Mouse (Mus musculus): Measurements from ENCODE around the gene Hist1h2bh. TPM values are rescaled to one million over a fixed set of nuclear protein-coding genes. Genes with fewer than 3 reads are reported as not detected.
A peak's percentile ranks its signal among the peaks of the same experiment; 100 is the strongest.

Hist1h2bh gene
- polyA plus RNA-seq, 1 experiment from 2014 or later = not detected

DNA sequence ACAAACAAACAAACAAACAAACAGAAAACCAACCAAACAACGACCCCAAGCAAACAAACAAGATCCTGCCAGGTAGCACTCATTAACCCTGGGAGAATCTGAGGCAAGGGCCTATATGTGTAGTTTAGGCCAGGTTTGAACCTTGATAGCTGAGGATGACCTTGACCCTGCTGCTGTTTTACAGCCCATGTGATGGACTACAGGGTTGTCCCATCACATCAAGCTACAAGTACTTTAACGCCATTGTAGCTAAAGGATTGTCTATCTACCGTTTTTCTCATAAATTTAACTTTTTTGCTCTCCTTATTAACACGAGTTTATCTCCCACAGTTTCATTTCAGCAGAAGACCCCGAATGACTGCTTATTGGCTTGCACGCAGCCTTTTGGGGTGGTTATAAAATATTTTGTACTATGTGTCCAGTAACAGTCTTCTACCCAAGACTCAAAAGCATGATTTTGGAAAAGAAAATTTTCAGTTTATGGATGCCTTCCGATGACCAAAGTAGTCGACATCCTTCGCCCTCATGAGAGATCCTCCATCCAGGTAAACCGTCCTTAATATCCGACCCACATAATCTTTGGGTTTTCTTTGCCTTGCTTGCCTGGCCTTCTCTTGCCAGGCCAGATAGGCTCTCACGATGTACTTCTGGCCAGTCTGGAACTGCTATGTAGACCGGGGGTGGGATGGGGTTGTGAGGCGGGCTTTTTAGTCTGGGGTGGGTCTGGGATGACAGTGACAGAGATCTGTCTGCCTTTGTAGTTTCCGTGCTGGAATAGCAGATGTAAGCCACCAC, 27.2 kb downstream of the Hist1h2bh start:
- no peaks in the 10 kb centered on the region for H3K27me3 ChIP-seq (ENCODE audit: control insufficient read depth, insufficient read depth, low read length)
- no peaks in the 10 kb centered on the region for H3K36me3 ChIP-seq (replicated peaks; ENCODE audit: control insufficient read depth, insufficient read depth)
- no peak overlapping the region for H3K27ac ChIP-seq
- peak overlapping the region; percentile 41; the same call in 1 of the 2 replicates for H3K9ac ChIP-seq
- H3K9me3 ChIP-seq (ENCODE audit: control insufficient read depth, low read length) = no peaks in the 10 kb centered on the region
- H3K4me2 ChIP-seq (replicated peaks) = peak overlapping the region; percentile 89
- ATAC-seq (ENCODE audit: low FRiP score) (no peak), DNase-seq (ENCODE audit: low spot score) (no peak)
- H3K4me1 ChIP-seq (replicated peaks; ENCODE audit: control insufficient read depth, insufficient read depth, low read length) = 0 out of 2 replicates have a peak, but pooled peaks cover 6% of the 10 kb centered on the region
- WGBS = 55% methylated on average over 15 of the region's 15 CpGs
- H3K4me3 ChIP-seq (replicated peaks; ENCODE audit: low read length) = peak overlapping the region; percentile 46

DNA sequence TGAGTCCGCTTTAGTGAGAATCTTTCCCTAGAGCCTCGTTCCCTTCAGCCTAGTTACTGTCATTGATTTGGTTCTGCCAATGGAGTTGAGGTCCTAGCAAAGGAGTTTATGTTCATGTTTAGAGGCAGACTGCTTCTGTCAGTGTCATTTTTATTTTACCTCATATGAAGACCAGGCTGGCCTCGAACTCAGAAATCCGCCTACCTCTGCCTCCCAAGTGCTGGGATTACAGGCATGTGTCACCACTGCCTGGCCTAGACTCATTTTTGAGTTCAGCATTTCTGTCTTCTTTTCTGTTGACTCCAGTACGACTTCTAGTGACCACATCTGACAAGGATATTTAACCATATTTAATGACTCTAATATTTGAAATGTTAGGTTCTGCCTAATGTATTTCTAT, 27.9 kb downstream of the Hist1h2bh start:
- Histone ChIP-seq H3K9ac (no peak overlapping the region), H3K4me1 (replicated peaks; ENCODE audit: control insufficient read depth, insufficient read depth, low read length) (0 out of 2 replicates have a peak, but pooled peaks cover 6% of the 10 kb centered on the region), H3K27me3 (ENCODE audit: control insufficient read depth, insufficient read depth, low read length) (no peaks in the 10 kb centered on the region), H3K4me3 (replicated peaks; ENCODE audit: low read length) (no peak overlapping the region), H3K4me2 (replicated peaks) (no peak overlapping the region), H3K9me3 (ENCODE audit: control insufficient read depth, low read length) (no peaks in the 10 kb centered on the region), H3K27ac (no peak overlapping the region), H3K36me3 (replicated peaks; ENCODE audit: control insufficient read depth, insufficient read depth) (no peaks in the 10 kb centered on the region)
- DNase-seq (ENCODE audit: low spot score) (no peak), ATAC-seq (ENCODE audit: low FRiP score) (no peak)
- 85% methylated on average over 5 of the region's 5 CpGs for WGBS

DNA sequence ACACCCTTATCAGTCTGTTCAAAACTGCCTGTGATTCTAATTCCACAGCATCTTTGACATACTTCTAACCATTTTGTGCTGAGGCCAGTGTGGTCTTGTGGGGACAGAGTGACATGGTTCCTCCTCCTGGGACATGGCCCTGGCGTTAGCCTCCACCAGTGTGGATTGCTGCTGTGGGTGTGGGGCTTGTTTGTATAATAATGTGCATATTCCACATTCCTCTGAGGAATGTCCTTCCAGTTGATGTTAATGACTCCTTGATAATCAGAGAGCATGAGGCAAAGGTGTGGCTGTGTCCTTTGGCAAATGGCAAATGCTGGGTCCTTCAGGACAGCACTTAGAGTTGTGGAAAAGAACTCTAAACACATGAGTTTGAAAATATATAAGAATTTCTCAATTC, 29.7 kb downstream of the Hist1h2bh start:
- 85% methylated on average over 1 of the region's 1 CpGs for WGBS
- Histone ChIP-seq H3K9ac (no peak overlapping the region), H3K9me3 (ENCODE audit: control insufficient read depth, low read length) (no peaks in the 10 kb centered on the region), H3K4me3 (replicated peaks; ENCODE audit: low read length) (no peak overlapping the region), H3K36me3 (replicated peaks; ENCODE audit: control insufficient read depth, insufficient read depth) (no peaks in the 10 kb centered on the region), H3K4me1 (replicated peaks; ENCODE audit: control insufficient read depth, insufficient read depth, low read length) (0 out of 2 replicates have a peak, but pooled peaks cover 6% of the 10 kb centered on the region), H3K27me3 (ENCODE audit: control insufficient read depth, insufficient read depth, low read length) (no peaks in the 10 kb centered on the region), H3K27ac (no peak overlapping the region), H3K4me2 (replicated peaks) (no peak overlapping the region)
- no peak for DNase-seq (ENCODE audit: low spot score)
- no peak for ATAC-seq (ENCODE audit: low FRiP score)

DNA sequence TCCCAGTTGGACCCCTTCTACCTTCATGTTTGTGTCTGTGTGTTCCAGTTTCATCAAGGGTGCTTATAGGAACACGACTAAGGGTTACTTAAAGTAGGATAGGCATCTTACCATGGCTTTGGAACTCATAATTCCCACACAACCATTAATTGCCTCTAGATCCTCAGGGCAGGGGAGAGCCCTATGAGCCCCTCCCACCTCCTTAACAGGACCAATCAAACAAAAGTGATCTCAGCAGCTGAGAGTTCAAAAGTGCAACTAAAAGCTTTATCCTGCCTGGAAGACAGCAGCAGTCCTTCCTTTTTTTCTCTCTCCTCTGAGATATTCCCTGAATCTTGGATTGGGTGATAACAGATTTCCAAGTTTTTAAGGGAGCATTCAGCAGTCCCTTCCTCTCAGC, 33.1 kb downstream of the Hist1h2bh start:
- WGBS = 53% methylated on average over 1 of the region's 1 CpGs
- 0 out of 2 replicates have a peak, but pooled peaks cover 5% of the 10 kb centered on the region for H3K27me3 ChIP-seq (ENCODE audit: control insufficient read depth, insufficient read depth, low read length)

DNA sequence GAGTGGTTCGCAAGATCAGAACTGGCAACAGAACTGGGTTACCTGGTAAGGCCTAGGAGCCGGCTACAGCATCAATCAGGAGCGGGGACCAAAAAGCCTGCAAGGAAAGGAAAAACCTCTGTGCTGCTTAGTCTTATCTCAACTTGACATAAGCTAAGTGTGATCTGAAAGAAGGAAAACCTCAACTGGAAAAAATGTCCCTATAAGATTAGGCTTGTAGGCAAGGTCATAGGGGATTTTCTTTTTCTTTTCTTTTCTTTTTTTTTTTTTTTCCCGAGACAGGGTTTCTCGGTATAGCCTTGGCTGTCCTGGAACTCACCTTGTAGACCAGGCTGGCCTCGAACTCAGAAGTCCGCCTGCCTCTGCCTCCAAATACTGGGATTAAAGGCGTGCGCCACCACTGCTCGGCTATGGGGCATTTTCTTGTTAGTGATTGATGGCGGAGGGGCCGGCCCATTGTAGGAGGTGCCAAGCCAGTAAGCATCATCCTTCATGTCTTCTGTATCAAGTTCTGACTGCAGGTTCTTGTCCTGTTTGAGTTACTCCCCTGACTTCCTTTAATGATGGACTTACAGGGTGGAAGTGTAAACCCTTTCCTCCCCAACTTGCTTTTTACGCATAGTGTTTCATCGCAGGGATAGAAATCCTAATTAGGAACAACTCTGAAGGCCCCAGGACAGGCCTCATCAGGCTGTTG, 36.2 kb downstream of the Hist1h2bh start:
- Histone ChIP-seq H3K9me3 (ENCODE audit: control insufficient read depth, low read length) (no peaks in the 10 kb centered on the region), H3K27ac (no peak overlapping the region), H3K4me3 (replicated peaks; ENCODE audit: low read length) (no peak overlapping the region), H3K27me3 (ENCODE audit: control insufficient read depth, insufficient read depth, low read length) (0 out of 2 replicates have a peak, but pooled peaks cover 8% of the 10 kb centered on the region), H3K9ac (no peak overlapping the region), H3K4me2 (replicated peaks) (0 out of 2 replicates have a peak overlapping the region, but pooled peaks have one; percentile 38), H3K4me1 (replicated peaks; ENCODE audit: control insufficient read depth, insufficient read depth, low read length) (0 out of 2 replicates have a peak, but pooled peaks cover 7% of the 10 kb centered on the region), H3K36me3 (replicated peaks; ENCODE audit: control insufficient read depth, insufficient read depth) (no peaks in the 10 kb centered on the region)
- no peak for DNase-seq (ENCODE audit: low spot score)
- ATAC-seq (ENCODE audit: low FRiP score) = no peak
- WGBS = 22% methylated on average over 14 of the region's 14 CpGs

More for the DNA sequence above, 33.1 kb downstream of the Hist1h2bh start:
- Histone ChIP-seq H3K4me3 (replicated peaks; ENCODE audit: low read length) (no peak overlapping the region), H3K9ac (no peak overlapping the region), H3K4me2 (replicated peaks) (no peak overlapping the region), H3K36me3 (replicated peaks; ENCODE audit: control insufficient read depth, insufficient read depth) (no peaks in the 10 kb centered on the region), H3K4me1 (replicated peaks; ENCODE audit: control insufficient read depth, insufficient read depth, low read length) (0 out of 2 replicates have a peak, but pooled peaks cover 7% of the 10 kb centered on the region), H3K9me3 (ENCODE audit: control insufficient read depth, low read length) (no peaks in the 10 kb centered on the region), H3K27ac (no peak overlapping the region)
- DNase-seq (ENCODE audit: low spot score) (no peak), ATAC-seq (ENCODE audit: low FRiP score) (no peak)

DNA sequence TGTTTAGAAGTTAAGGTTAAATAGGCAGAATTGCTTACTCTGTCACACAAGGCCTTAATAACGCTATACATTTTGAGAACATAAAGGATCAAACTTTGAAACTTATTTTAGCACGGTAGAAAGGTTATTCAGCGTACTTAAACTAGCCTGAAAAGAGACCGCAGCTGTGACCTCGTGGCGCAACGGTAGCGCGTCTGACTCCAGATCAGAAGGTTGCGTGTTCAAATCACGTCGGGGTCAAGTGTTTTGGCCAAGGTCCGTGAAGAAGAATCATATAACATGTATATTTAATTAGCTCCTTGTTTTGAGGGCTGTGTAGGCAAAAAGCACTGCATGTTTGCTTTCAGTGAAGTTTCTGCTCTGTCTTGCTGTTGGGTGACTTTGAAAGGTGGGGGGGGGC, 36.8 kb downstream of the Hist1h2bh start:
- H3K4me2 ChIP-seq (replicated peaks) = peak overlapping the region; percentile 38
- DNase-seq (ENCODE audit: low spot score) = peak; percentile 71
- H3K36me3 ChIP-seq (replicated peaks; ENCODE audit: control insufficient read depth, insufficient read depth) = no peaks in the 10 kb centered on the region
- H3K4me3 ChIP-seq (replicated peaks; ENCODE audit: low read length) = peak overlapping the region; percentile 4
- no peak overlapping the region for H3K27ac ChIP-seq
- no peak for ATAC-seq (ENCODE audit: low FRiP score)
- H3K4me1 ChIP-seq (replicated peaks; ENCODE audit: control insufficient read depth, insufficient read depth, low read length) = 0 out of 2 replicates have a peak, but pooled peaks cover 7% of the 10 kb centered on the region
- H3K9me3 ChIP-seq (ENCODE audit: control insufficient read depth, low read length) = no peaks in the 10 kb centered on the region
- 4% methylated on average over 13 of the region's 13 CpGs for WGBS
- no peak overlapping the region for H3K9ac ChIP-seq
- H3K27me3 ChIP-seq (ENCODE audit: control insufficient read depth, insufficient read depth, low read length) = 0 out of 2 replicates have a peak, but pooled peaks cover 13% of the 10 kb centered on the region

DNA sequence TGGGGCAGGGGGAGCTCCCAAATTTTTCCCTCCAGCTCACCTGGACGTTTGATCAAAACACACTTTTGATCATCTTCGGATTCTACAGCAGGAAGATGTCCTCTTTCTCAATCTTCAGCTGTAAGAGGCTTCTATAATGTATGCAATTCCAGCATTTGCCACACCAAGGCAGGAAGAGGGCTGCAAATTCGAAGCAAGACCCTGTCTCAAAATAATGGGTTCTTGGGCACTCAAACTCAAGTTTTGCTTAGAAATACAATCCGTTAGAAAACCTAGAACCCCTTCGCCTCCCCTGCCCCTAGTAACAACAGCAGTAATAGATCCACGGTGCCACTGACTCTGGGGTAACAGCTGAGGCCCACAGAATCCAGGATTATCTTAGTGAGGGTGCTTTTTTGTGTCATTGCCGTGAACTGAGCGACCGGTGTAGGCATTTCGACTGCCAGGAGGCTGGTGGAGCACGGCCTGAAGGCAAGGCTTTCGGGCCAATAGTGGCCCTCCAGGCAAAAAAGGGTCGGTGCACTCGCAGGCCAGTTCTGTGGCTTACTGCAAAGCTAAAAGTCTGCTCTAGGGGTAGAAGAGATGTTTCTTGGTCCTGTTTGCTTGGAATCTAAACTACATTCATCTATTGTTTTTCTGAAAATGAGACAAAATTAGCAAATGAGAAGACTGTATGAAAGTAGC, 37.4 kb downstream of the Hist1h2bh start:
- no peaks in the 10 kb centered on the region for H3K36me3 ChIP-seq (replicated peaks; ENCODE audit: control insufficient read depth, insufficient read depth)
- H3K4me2 ChIP-seq (replicated peaks) = peak overlapping the region; percentile 38
- H3K27ac ChIP-seq = no peak overlapping the region
- no peaks in the 10 kb centered on the region for H3K9me3 ChIP-seq (ENCODE audit: control insufficient read depth, low read length)
- 0 out of 2 replicates have a peak, but pooled peaks cover 13% of the 10 kb centered on the region for H3K27me3 ChIP-seq (ENCODE audit: control insufficient read depth, insufficient read depth, low read length)
- no peak for DNase-seq (ENCODE audit: low spot score)
- ATAC-seq (ENCODE audit: low FRiP score) = no peak
- H3K4me1 ChIP-seq (replicated peaks; ENCODE audit: control insufficient read depth, insufficient read depth, low read length) = 0 out of 2 replicates have a peak, but pooled peaks cover 7% of the 10 kb centered on the region
- peak overlapping the region; percentile 4 for H3K4me3 ChIP-seq (replicated peaks; ENCODE audit: low read length)
- WGBS = 6% methylated on average over 14 of the region's 14 CpGs
- no peak overlapping the region for H3K9ac ChIP-seq

DNA sequence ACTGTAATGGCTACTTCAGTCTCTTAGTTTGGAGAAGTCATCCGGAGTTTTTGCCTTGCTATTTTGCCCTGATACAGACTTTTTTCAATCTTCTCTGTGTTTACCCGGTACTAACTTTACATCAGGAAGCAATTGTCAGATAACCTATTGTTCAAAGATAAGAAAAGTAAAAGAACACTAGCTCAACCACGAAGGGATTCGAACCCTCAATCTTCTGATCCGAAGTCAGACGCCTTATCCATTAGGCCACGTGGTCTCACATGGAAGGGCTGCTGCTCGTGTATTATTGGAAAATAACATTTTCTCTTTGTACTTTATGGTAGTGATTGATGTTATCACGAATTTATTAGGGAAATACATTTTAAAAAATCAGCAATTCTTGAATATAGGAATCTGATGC, 39.4 kb downstream of the Hist1h2bh start:
- Histone ChIP-seq H3K36me3 (replicated peaks; ENCODE audit: control insufficient read depth, insufficient read depth) (no peaks in the 10 kb centered on the region), H3K4me3 (replicated peaks; ENCODE audit: low read length) (no peak overlapping the region), H3K27ac (no peak overlapping the region), H3K9me3 (ENCODE audit: control insufficient read depth, low read length) (no peaks in the 10 kb centered on the region), H3K4me1 (replicated peaks; ENCODE audit: control insufficient read depth, insufficient read depth, low read length) (0 out of 2 replicates have a peak, but pooled peaks cover 7% of the 10 kb centered on the region), H3K27me3 (ENCODE audit: control insufficient read depth, insufficient read depth, low read length) (peaks cover 25% of the 10 kb centered on the region), H3K9ac (no peak overlapping the region), H3K4me2 (replicated peaks) (peak overlapping the region; percentile 21; the same call in 1 of the 2 replicates)
- peak; percentile 87 for DNase-seq (ENCODE audit: low spot score)
- 1% methylated on average over 9 of the region's 9 CpGs for WGBS
- no peak for ATAC-seq (ENCODE audit: low FRiP score)

DNA sequence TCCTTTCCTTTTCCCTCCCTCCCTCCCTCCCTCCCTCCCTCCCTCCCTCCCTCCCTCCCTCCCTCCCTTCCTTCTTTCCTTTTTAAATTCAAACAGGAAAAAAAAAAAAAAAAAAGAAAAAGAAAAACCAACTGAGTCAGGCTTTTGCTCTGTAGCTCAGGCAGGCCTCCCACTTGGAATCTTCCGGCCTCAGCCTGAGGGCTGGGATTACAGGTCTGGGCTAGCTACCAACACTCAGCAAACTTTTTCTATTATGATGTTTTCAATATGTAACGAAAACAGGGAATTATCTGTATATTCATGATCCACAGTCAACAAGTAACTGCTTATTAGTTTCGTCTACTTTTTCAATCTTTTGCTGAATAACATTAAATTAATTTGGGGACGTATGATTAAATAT, 40.3 kb downstream of the Hist1h2bh start:
- ATAC-seq (ENCODE audit: low FRiP score) (no peak), DNase-seq (ENCODE audit: low spot score) (no peak)
- Histone ChIP-seq H3K27me3 (ENCODE audit: control insufficient read depth, insufficient read depth, low read length) (peaks cover 34% of the 10 kb centered on the region), H3K4me3 (replicated peaks; ENCODE audit: low read length) (no peak overlapping the region), H3K4me1 (replicated peaks; ENCODE audit: control insufficient read depth, insufficient read depth, low read length) (0 out of 2 replicates have a peak, but pooled peaks cover 11% of the 10 kb centered on the region), H3K36me3 (replicated peaks; ENCODE audit: control insufficient read depth, insufficient read depth) (no peaks in the 10 kb centered on the region), H3K9ac (no peak overlapping the region), H3K27ac (no peak overlapping the region), H3K4me2 (replicated peaks) (no peak overlapping the region), H3K9me3 (ENCODE audit: control insufficient read depth, low read length) (no peaks in the 10 kb centered on the region)
- 38% methylated on average over 4 of the region's 4 CpGs for WGBS
